Mouse (Mus musculus): ENCODE measurements around the gene Grin2b. TPM values are rescaled to one million over a fixed set of nuclear protein-coding genes. Genes with fewer than 3 reads are reported as not detected.

Gene Grin2b
- total and polyA plus RNA-seq, 2 experiments from 2014 or later = 64.1 to 76.4 TPM

DNA sequence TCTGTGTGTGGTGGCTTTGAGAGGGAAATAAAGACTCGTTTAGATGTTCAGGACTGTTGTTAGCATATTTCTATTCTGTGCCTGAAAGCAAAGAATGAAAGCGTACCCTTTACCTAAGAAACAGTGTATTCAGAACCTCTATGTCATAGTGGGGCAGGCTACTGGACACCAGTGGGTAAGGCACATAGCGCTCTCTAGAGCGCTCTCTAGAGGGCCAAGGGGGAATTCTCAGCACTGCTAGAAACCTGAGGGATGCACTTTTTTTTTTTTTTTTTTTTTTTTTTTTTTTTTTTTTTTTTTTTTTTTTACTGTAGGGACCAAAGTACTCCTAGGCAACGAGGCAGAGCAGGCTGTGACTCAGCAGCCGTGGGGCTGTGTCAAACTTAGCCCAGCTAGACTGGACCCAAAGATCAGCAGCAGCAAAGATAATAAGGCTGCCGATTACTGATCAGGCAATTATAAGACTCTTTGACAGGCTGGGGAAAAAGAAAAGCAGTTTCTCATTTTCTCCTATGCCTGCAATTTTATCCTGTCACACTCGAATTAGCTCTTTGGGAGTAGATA, 297.1 kb downstream of the Grin2b start:
- H3K27ac ChIP-seq (ENCODE audit: low read depth, low read length) = no peak overlapping the region
- H3K9me3 ChIP-seq (ENCODE audit: low read length) = no peaks in the 10 kb centered on the region
- WGBS = 63% methylated on average over 8 of the region's 8 CpGs
- ATAC-seq (ENCODE audit: low FRiP score) = no peak
- H3K27me3 ChIP-seq (ENCODE audit: insufficient read depth, low read length) = no peaks in the 10 kb centered on the region
- no peak overlapping the region for H3K9ac ChIP-seq (replicated peaks; ENCODE audit: low read length, poor library complexity, severe bottlenecking)
- H3K36me3 ChIP-seq (ENCODE audit: insufficient read depth, low read length) = no peaks in the 10 kb centered on the region
- no peaks in the 10 kb centered on the region for H3K4me1 ChIP-seq (ENCODE audit: insufficient read depth, low read length)
- no peak for DNase-seq (ENCODE audit: low spot score)
- no peak overlapping the region for H3K4me2 ChIP-seq (ENCODE audit: low read depth, low read length, poor library complexity, severe bottlenecking)
- no peak for TF ChIP-seq CTCF (IDR thresholded peaks at IDR 0.05)
- no peak overlapping the region for H3K4me3 ChIP-seq (ENCODE audit: low read depth, low read length)

DNA sequence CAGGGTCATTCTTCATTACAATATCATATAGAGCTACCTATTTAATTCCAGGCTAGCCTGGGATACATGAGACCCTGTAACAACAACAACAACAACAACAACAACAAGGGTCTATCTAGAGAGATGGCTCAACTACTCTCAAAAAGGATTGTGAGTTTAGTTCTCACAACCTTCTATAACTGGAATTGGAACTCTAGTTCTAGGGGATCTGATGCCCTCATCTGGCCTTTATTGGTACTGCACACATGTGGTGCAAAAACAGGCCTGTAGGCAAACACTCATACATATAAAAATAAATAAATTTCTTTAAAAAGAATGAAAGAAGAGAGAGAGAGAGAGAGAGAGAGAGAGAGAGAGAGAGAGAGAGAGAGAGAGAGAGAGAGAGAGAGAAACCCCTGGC, 298.7 kb downstream of the Grin2b start:
- Histone ChIP-seq H3K27ac (ENCODE audit: low read depth, low read length) (no peak overlapping the region), H3K36me3 (ENCODE audit: insufficient read depth, low read length) (no peaks in the 10 kb centered on the region), H3K4me2 (ENCODE audit: low read depth, low read length, poor library complexity, severe bottlenecking) (no peak overlapping the region), H3K4me3 (ENCODE audit: low read depth, low read length) (no peak overlapping the region), H3K27me3 (ENCODE audit: insufficient read depth, low read length) (no peaks in the 10 kb centered on the region), H3K9ac (replicated peaks; ENCODE audit: low read length, poor library complexity, severe bottlenecking) (no peak overlapping the region), H3K4me1 (ENCODE audit: insufficient read depth, low read length) (no peaks in the 10 kb centered on the region), H3K9me3 (ENCODE audit: low read length) (no peaks in the 10 kb centered on the region)
- ATAC-seq (ENCODE audit: low FRiP score) (no peak), DNase-seq (ENCODE audit: low spot score) (no peak)
- TF ChIP-seq CTCF (IDR thresholded peaks at IDR 0.05) = peak; percentile 56

DNA sequence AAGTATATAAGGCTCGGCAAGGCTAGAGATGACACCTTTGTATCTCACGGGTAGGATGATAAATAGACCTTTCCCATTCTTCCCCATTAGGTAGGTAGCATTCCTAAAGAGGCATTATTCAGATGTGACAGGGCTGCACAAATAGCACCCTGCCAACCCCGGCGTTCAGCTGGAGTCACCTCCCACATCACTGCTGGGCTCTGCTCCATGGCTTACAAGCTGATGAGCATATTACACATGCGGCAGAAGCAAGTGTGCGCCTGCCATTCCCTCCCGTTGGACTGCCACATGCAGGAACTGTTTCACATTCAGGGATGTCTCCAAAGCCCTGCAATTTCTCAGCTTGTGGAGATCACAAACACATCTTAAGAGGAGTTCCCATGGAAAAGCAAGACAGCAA, 307.5 kb downstream of the Grin2b start:
- Histone ChIP-seq H3K36me3 (ENCODE audit: insufficient read depth, low read length) (no peaks in the 10 kb centered on the region), H3K4me3 (ENCODE audit: low read depth, low read length) (no peak overlapping the region), H3K27me3 (ENCODE audit: insufficient read depth, low read length) (no peaks in the 10 kb centered on the region), H3K4me1 (ENCODE audit: insufficient read depth, low read length) (peaks cover 3% of the 10 kb centered on the region; the same call in 1 of the 2 replicates), H3K4me2 (ENCODE audit: low read depth, low read length, poor library complexity, severe bottlenecking) (no peak overlapping the region), H3K9ac (replicated peaks; ENCODE audit: low read length, poor library complexity, severe bottlenecking) (no peak overlapping the region), H3K9me3 (ENCODE audit: low read length) (no peaks in the 10 kb centered on the region), H3K27ac (ENCODE audit: low read depth, low read length) (no peak overlapping the region)
- no peak for TF ChIP-seq CTCF (IDR thresholded peaks at IDR 0.05)
- DNase-seq (ENCODE audit: low spot score) = peak; percentile 38
- WGBS = 60% methylated on average over 7 of the region's 7 CpGs
- ATAC-seq (ENCODE audit: low FRiP score) = no peak; the same call in 1 of the 2 replicates

DNA sequence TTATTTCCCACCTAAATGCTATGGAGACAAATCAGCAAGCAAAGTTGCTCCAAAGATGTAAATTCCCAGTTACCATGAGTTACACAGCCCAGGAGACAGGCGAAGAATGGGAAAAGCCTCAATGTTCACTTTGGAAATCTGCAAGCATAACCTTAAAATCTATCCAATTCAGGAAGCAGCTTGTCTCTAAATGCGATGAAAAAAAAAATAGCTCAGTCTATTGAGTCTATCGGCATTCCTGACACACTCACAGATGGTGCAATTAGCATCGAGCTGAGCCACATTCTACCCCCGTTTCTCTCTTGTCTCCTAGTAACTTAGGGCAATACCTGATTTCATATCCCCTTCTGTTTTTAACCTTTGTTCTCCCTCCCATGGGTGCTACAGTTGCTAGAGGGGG, 309.3 kb downstream of the Grin2b start:
- 56% methylated on average over 5 of the region's 5 CpGs for WGBS
- no peaks in the 10 kb centered on the region for H3K27me3 ChIP-seq (ENCODE audit: insufficient read depth, low read length)
- ATAC-seq (ENCODE audit: low FRiP score) = no peak
- TF ChIP-seq CTCF (IDR thresholded peaks at IDR 0.05) = no peak
- H3K9ac ChIP-seq (replicated peaks; ENCODE audit: low read length, poor library complexity, severe bottlenecking) = no peak overlapping the region
- H3K27ac ChIP-seq (ENCODE audit: low read depth, low read length) = no peak overlapping the region
- H3K4me2 ChIP-seq (ENCODE audit: low read depth, low read length, poor library complexity, severe bottlenecking) = no peak overlapping the region
- H3K4me1 ChIP-seq (ENCODE audit: insufficient read depth, low read length) = peaks cover 15% of the 10 kb centered on the region
- no peak overlapping the region for H3K4me3 ChIP-seq (ENCODE audit: low read depth, low read length)
- no peaks in the 10 kb centered on the region for H3K9me3 ChIP-seq (ENCODE audit: low read length)
- DNase-seq (ENCODE audit: low spot score) = no peak
- no peaks in the 10 kb centered on the region for H3K36me3 ChIP-seq (ENCODE audit: insufficient read depth, low read length)

DNA sequence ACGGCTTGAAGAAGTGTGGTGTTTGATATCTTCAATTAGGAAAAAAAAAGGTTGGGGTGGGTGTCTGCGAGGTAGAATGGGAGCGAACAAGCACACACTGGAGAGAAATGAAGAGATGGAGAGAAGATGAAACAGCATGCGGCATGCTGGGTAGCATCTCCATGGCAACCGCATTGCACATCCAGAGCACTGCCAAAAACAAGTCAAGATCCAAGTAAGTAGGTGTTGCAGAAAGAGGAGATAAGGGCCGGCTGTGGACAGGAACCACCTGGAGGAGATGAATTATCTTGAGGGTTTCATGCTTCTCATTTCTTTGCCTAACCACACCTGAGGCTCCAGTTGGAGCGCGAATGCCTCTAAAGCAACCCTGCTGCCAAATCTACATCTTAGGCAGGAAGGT, 313.8 kb downstream of the Grin2b start:
- Histone ChIP-seq H3K9me3 (ENCODE audit: low read length) (no peaks in the 10 kb centered on the region), H3K4me1 (ENCODE audit: insufficient read depth, low read length) (peaks cover 22% of the 10 kb centered on the region), H3K4me3 (ENCODE audit: low read depth, low read length) (no peak overlapping the region), H3K27ac (ENCODE audit: low read depth, low read length) (peak overlapping the region; percentile 4; the same call in 1 of the 2 replicates), H3K4me2 (ENCODE audit: low read depth, low read length, poor library complexity, severe bottlenecking) (0 out of 2 replicates have a peak overlapping the region, but pooled peaks have one; percentile 3), H3K36me3 (ENCODE audit: insufficient read depth, low read length) (no peaks in the 10 kb centered on the region), H3K27me3 (ENCODE audit: insufficient read depth, low read length) (no peaks in the 10 kb centered on the region), H3K9ac (replicated peaks; ENCODE audit: low read length, poor library complexity, severe bottlenecking) (no peak overlapping the region)
- ATAC-seq (ENCODE audit: low FRiP score) (peak; percentile 81), DNase-seq (ENCODE audit: low spot score) (peak; percentile 69)
- 32% methylated on average over 8 of the region's 8 CpGs for WGBS
- no peak for TF ChIP-seq CTCF (IDR thresholded peaks at IDR 0.05)

DNA sequence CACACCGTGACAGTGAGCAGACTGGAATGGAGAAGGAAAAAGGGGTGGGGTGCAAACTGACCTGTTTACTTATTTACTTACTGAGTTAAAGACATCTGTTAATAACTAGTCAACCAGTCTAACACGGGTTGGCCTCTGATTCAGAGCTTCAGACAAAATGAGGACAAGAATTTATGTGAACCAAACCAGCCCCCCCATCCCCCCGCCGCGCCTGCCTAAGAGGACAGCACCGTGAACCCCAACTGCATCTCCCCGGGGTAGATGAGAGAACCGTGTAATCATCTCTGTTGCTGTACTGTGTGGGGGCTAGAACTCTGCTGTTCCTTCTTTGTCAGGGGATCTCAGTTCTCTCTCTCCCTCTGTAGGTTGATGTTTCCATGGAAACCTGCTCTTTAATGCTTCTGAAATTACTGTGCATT, 319.1 kb downstream of the Grin2b start:
- peak overlapping the region; percentile 29 for H3K4me2 ChIP-seq (ENCODE audit: low read depth, low read length, poor library complexity, severe bottlenecking)
- 18% methylated on average over 8 of the region's 8 CpGs for WGBS
- no peaks in the 10 kb centered on the region for H3K27me3 ChIP-seq (ENCODE audit: insufficient read depth, low read length)
- TF ChIP-seq CTCF (IDR thresholded peaks at IDR 0.05) = no peak
- no peaks in the 10 kb centered on the region for H3K36me3 ChIP-seq (ENCODE audit: insufficient read depth, low read length)
- H3K9ac ChIP-seq (replicated peaks; ENCODE audit: low read length, poor library complexity, severe bottlenecking) = no peak overlapping the region
- H3K27ac ChIP-seq (ENCODE audit: low read depth, low read length) = no peak overlapping the region
- ATAC-seq (ENCODE audit: low FRiP score) (peak; percentile 56; the same call in 1 of the 2 replicates), DNase-seq (ENCODE audit: low spot score) (peak; percentile 23)
- H3K4me3 ChIP-seq (ENCODE audit: low read depth, low read length) = no peak overlapping the region
- no peaks in the 10 kb centered on the region for H3K9me3 ChIP-seq (ENCODE audit: low read length)
- peaks cover 14% of the 10 kb centered on the region for H3K4me1 ChIP-seq (ENCODE audit: insufficient read depth, low read length)

All from midbrain, postnatal 0 days (tissue).